Mouse (Mus musculus) embryo, embryonic 10.5 days (tissue): ENCODE data around the gene Speg.

ENCODE experiments used
- DNase-seq: peaks from one replicate; pipeline ENCODE4 v3.0.0-alpha.2; 2015; ENCODE audit warnings: low spot score

The Speg gene

DNA sequence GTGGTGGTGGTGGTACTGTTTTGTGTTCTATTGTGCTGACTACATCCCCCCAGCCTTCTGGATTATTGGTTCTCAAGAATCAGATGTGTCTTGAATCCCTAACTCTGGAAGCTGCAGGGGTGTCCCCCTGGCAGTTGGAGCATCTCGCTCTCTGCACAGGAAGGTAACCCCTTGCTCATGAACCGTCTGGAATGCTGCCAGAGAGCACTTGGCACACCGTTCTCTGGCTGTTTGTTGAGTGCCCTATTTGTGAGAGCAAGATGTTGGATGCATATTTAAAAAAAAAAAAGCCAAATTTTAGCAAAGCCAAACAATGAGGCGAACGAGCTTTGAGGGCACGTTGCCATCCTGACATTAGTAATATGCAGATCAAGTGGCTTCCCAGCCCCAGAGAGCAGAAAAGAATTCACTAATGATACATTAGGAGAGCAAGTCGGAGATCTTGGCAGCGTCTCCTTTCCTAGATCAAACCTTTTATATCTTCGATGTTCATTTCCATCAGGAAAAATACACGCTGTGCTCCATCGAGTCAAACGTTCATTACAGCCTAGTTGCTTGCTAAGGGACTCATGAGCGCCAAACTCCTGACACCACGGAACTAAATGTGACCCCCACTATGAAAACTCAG lies 9.5 kb upstream of the Speg start:
- DNase-seq = no peak

- no peak for DNase-seq
Measured at GRCm38 (mm10) chr1:75369360-75369983, 5.6 kb upstream of the Speg start.

DNA sequence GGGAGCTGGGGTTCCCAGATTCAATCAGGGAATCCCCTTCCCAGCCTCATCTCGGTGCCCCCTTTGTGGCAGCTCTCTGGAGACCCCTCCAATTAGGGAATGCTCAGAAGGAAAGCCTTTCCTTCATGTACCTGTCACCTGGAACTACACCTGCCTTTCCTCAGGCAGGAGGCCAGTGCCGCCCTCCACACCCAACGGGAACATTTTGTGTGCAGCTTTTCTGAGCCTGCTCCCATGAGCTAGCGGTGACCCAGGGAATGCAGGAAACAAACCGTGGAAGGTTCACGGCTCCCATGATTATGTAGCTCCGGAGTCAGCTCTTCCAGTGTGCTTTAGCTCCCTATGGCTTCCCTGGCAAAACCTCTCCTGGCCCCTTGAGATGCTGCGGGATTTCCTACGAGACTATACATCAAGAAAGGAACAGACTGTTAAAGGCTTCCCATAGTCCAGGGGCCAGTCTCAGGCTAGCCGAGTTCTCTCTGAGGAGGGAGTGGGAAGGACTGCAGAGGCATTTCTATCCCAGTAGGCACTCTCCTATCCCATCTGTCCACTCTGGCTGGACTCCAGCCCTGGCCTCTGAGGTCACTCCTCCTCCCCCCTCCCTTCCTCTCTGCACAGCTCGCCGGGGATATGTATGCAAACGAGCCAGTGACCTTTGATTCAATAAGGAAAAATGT lies 5.0 kb upstream of the Speg start:
- DNase-seq = peak; percentile 62

DNA sequence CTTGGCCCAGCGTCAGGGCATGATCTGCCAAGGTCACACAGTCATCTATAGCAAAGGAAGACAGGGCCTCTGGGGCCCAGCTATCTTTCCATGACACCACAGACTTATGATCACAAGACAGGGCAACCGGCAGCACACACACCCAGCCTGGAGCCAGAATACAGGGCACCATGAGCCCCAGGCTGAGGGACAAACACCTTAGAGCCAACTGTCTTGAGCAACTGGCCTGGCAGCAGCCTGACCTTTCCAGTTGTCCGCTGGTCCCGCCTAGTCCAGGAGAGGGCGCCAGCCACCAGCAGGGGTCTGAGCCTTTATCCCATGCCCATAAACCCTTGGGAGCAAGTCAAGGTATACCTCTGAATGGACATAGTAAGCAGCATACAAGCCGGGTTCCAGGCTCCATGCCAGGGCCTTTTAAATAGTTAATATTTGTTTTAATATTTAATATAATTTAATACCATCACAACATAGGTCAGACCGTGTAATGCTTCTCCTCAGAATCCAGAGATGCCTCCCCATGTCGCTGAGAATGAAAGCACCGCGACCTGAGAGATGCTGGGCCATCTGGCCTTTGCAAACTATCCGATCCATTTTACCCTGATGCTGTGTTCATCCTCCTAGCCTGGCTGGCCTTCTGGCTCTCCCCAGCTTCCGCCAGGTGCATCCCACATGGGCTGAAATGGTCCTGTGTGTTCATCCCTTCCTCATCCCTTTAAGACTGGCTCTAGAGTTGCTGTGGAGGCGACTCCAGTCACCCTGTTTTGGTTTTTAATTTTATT lies 3.6 kb upstream of the Speg start:
- DNase-seq = peak; percentile 67

DNA sequence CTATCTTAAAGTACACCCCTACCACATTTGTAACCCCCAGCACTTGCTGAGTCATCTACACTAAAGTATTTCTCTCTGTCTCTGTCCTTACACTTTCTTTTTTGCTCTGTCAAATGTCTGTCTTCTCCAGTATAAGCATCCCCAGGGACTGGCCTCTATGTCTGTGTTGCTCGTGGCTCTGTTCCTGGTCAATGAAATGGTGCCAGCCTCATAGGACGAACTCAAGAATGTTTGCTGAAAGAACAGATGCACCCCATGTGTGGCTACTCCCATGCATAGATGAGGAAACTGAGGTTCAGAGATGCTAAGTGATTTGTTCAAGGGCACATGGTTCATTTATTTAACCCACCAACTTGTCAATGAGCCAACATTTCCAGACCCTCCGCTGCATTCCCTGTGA lies 2.6 kb upstream of the Speg start:
- no peak for DNase-seq

DNA sequence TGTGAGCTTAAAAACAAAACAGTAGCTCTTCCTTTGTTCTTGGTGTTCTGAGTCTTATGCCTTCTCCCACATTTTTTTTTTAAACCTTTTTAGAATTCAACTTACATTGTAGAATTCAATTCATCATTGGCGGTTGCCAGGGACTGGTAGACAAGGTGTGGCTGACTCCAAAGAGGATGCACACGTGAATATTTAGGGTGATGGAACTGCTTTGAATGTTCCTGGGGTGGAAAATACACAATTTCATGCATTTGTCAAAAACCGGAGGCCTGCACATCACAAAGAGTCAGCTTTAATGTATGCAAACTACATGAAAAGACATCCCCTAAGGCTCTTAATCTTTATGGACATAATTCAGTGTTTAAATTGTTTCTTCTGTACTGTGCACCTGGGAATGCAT lies 1.8 kb upstream of the Speg start:
- DNase-seq = no peak

GRCm38 (mm10) chr1:75379196-75379595 lies 4.1 kb downstream of the Speg start:
- DNase-seq = no peak

GRCm38 (mm10) chr1:75379931-75380330 lies 4.8 kb downstream of the Speg start:
- no peak for DNase-seq

DNA sequence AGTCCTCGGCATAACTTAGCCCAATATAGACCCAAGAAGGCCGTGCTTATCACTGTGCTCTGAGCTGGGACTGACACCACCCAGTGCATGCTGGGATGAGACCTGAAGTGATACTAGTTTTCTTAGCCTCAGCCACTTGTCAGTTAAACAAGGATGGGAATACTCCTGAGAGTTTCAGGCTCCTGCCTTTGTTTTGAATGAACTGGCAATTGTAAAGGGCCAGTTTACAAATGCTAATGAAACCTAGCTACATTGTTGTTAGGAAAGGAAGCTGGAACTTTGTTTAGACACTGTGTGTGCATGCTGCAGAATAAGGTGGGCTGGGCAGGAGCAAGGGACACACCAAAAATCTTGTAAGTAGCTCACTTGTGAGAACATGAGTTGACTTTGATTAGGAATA lies 5.9 kb downstream of the Speg start:
- DNase-seq = no peak

DNA sequence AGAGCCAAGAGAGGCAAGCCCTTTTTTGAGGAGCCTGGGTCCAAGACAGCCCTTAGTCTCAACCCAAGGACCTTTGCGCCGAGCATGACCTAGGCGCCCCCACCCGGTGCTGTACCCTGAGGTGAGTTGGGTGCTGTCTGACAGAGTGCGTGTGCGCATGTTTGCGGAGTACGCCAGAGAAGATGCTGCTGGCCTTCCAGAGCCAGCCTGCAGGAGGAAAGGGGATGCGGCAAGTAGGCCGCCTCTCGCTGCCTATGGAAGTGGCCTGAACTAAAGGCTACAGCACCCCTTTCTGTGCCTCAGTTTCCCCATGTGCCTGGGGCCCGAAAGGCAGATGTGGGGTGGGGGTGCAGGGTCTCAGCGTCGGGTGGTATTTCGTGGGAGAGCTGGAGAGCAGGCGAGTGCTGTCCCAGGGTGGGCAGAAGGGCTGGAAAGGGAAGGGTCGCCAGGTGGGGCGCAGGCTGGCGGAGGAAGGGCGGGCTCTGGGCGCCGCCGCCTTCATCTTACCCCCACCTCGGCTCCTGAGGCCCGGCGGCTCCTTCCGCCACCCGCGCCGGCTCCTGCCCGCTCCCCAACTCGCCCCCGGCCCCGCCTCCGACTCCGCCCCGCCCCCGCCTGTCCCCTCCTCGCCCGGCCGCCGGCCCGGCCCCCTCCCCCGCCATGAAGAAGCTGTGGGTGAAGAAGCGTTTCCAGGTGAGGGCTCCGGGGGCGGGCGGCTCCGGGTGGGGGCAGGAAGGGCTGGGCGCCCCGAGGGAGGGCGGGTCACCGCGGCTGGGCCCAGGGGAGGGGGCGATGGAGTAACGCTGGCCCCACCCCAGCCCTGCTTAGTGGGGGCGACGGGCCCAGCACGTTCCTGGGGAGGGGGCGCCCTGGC lies 6.6 kb downstream of the Speg start:
- peak; percentile 64 for DNase-seq

GRCm38 (mm10) chr1:75382356-75383071 lies 7.4 kb downstream of the Speg start:
- DNase-seq = peak; percentile 62

GRCm38 (mm10) chr1:75384470-75385141 lies 9.5 kb downstream of the Speg start:
- no peak for DNase-seq

DNA sequence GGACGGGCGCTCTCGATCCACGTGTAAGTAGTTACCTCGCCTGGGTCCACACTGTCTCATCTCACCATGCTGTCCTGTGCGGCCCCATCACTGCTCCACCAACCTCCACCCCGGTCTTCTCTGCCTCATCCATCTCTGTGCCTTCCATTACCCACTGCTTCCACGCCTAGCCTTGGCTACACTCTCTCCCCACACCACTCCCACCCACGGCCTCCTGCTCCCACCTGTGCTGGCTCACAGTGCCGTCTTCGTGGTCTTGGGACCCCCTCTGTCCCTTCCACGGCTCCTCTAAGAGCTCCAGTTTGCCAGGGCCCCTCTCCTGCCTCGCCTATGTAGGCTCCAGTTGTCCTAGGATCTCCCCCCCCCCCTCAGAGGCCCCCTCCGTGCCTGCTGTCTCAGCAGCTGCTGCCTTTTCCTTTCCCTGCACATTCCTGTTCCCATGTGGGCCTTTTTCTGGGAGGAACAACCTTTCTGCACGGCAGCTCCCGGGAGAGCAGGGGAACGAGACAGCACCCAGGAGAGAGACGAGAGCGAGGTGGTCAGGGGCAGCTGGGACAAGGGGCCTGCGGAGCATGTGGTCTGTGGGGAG lies 10.1 kb downstream of the Speg start:
- no peak for DNase-seq

DNA sequence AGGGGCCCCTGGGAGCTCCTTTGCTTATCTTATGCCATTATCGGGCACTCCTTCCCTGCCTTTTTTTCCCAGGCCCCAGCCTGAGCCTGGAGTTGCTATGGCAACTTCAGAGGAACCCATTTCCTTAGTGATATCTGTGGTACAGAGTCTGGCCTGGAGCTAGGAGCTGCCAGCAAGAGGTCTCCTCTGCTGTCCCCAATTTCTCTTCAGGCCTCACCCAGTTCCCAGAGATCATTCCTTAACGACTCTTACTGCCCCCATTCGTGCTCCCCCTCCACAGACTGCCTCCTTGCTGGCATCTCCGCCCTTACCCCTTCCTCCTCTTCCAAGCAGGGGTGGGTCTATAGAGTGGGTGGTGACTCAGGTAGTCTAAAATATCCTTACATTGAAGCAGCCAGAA lies 11.1 kb downstream of the Speg start:
- DNase-seq = no peak

- DNase-seq = no peak
Measured at GRCm38 (mm10) chr1:75387469-75387928, 12.4 kb downstream of the Speg start.

DNA sequence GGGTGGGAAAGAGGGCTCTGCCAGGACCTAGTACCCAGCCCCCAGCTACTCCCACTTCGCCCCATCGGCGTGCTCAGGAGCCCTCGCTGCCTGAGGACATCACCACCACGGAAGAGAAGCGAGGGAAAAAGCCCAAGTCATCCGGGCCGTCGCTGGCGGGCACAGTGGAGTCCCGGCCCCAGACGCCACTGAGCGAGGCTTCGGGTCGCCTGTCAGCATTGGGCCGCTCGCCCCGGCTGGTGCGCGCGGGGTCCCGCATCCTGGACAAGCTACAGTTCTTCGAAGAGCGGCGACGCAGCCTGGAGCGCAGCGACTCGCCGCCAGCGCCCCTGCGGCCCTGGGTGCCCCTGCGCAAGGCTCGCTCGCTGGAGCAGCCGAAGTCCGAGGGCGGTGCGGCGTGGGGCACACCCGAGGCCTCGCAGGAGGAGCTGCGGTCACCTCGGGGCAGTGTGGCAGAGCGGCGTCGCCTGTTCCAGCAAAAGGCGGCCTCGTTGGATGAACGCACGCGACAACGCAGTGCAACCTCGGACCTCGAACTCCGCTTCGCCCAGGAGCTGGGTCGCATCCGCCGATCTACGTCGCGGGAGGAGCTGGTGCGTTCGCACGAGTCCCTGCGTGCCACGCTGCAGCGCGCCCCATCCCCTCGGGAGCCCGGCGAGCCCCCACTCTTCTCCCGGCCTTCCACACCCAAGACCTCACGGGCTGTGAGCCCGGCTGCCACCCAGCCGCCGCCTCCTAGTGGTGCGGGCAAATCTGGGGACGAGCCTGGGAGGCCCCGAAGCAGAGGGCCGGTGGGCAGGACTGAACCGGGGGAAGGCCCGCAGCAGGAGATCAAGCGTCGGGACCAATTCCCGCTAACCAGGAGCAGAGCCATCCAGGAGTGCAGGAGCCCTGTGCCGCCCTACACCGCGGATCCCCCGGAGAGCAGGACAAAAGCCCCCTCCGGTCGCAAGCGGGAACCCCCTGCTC lies 13.1 kb downstream of the Speg start:
- DNase-seq = peak; percentile 36

DNA sequence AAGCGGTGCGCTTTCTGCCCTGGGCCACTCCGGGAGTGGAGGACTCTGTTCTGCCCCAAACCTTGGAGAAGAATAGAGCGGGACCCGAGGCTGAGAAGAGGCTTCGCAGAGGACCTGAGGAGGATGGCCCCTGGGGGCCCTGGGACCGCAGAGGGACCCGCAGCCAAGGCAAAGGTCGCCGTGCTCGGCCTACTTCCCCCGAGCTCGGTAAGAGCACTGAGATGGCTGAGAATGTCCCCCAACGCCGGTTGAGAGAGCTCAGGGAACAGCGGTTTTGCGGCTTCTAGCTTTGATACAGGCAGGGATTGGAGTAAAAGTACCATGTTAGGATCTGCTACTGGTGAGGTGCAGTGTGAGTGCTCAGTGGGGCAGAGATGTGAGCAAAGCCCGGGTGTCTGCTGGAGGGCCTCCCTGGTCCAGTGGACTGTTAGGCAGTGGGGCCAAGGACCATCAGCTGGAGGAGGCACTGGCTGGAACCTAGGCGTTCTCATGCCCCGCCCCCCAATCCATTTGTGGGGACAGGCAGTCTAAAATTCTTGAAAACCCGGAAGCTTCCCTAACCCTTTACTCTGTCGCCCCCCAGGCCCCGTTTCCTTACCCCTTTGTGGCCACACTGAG lies 13.9 kb downstream of the Speg start:
- DNase-seq = peak; percentile 24

DNA sequence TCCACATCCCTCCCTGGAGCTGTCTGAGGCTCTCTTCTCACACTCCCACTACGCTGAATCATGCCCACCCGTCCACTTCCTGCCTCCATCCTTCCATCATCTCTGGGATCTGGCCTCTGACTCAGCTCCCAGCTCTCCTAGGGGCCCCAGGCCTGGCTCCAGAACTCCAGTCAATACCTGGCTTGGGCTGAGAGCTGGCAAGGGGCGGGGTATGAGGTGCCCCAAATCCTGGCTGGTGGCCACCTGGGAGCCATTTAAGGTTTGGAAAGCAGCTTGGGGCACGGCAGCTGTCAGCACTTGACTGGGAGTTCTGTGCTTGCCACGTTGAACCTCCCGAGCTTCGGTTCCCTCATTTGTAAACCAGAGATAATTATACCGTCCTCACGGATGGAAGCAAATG lies 18.0 kb downstream of the Speg start:
- no peak for DNase-seq
